Mouse (Mus musculus) urinary bladder, postnatal 10 days (tissue): Measurements from ENCODE around the gene Slc25a35.
"Not testable (repeated sequence)": the region's sequence is repeated elsewhere in the genome, so short reads cannot be mapped to it uniquely, and the experiment has no call there.

Experiments used
- DNase-seq: peaks from one replicate; pipeline ENCODE4 v3.0.0; 2022; ENCODE audit warnings: low spot score

Gene Slc25a35

DNA sequence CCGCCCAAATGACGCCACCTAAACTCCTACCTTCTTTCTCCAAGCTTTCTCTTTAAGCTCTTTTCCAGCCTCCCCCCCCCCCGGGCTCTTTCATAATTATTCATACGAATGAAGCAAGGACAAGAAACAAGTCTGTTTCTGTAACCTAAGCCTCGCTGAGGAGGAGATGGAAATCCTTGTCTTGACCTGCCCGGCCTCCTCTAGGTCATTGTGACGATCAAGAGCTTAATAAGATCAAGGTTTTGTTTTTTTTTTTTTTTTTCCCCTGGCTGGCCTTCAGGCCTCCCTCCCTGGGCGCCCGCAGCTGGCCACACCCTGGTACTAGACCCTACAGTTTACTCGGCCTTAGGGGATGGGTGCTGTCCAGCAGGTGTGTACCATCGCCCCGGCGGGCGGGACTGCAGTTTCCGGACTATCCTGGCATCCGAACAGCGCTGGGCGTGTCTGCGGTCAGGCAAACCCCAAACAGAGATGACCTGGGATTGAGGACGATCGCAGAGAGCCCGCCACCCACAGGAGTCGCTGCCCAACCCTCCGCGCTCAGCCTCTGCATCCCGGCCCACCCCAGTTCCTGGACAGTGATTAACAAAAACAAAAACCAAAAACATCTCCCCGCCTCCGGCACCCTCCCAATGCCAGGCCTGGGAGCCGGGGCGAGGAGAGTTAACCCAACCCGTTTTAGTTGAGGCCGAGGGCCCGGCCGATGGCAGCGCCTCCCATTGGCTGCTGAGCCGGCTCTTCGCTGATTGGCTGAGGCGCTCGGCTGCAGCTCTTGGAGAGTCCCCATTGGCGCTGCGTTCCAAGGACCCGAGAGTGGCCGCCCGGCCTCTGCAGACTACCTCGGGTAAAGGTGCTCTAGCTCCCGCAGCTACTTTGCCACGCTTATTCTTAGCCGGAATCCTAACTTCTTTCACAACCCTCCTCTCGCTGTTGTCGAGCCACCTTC is at the start of gene Slc25a35:
Slc25a35 (plus strand) TSS at position 795 of the 946 bp plus-strand sequence.
- peak; percentile 55 for DNase-seq

DNA sequence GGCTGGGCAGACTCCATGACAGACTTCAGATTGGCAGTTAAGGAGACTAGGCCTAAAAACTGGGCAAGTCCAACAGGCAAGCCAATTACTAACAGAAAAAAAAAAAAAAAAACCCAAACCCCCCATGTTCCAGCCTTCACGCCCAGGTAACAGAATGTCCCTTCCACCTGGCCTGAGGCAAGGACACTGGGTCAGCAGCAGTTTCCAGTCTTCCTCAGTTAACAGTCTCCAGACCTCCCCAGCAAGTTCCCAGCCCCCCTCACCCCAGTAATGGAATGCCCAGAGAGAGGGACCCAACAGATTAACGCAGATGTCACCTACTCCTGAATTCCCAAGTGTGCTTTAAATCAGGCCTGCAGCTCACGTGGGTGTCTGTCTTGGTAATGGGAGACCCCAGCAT is 44.7 kb upstream of the Slc25a35 start:
- no peak for DNase-seq

DNA sequence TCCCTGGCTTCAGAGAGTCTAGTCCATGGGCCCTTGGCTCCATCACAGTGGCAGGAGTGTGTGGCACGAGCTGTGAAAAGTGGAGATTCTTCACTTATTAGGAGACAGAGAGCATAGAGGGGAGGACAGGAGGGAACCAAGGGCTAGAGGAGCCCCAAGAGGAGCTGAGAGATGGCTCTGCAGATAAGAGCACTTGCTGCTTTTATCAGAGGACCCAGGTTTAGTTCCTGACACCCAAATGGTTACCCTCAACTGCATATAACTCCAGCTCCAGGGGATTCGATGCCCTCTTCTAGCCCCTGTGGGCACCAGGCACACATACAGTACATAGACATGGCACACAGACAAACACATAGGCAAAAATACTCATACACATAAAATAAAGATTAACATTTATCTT is 43.2 kb upstream of the Slc25a35 start:
- no peak for DNase-seq

DNA sequence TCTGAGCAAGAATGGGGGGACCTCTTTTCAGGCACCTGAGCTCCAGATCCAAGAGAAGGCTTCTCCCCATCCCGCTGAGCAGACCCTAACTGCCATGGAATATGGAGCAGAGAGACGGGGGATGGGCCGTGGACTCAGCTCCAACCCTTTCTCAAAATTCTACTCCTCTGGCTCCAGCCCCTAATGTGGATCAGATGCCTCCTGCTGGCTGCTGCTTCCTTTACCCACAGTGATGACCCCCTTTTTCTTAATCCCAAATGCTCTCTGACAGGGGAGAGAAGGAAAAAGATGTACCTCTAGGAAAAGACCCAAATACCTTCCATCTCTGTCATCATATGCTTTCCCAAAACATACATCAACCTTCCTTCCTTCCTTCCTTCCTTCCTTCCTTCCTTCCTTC is 41.0 kb upstream of the Slc25a35 start, which contains the start of gene Odf4:
Odf4 (minus strand) TSS at position 101 of the 400 bp plus-strand sequence.
- no peak for DNase-seq

- no peak for DNase-seq
Measured at GRCm38 (mm10) chr11:68929947-68930346, 38.0 kb upstream of the Slc25a35 start.

GRCm38 (mm10) chr11:68933885-68934507 is 33.9 kb upstream of the Slc25a35 start:
- no peak for DNase-seq

GRCm38 (mm10) chr11:68936951-68937350 is 31.0 kb upstream of the Slc25a35 start:
- DNase-seq, result not testable (repeated sequence)

- peak; percentile 28 for DNase-seq
Measured at GRCm38 (mm10) chr11:68939451-68940304, 28.3 kb upstream of the Slc25a35 start.

DNA sequence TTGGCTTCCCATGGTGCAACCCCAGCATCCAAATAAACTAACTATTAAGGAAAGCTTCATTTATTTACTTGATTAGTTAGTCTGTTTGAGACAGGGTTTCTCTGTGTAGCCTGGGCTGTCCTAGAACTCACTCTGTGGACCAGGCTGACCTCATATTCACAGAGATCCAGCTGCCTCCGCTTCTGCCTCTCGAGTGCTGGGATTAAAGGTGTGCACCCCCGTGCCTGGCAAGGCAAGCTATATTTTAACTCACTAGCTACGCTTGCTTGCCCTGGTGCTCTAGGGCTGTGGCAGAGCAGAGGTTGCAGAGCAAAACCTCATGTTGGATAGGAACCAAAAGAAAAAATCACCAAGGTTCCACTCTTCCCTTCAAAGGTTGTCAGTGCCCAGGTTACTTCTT is 27.4 kb upstream of the Slc25a35 start:
- DNase-seq, result no peak

DNA sequence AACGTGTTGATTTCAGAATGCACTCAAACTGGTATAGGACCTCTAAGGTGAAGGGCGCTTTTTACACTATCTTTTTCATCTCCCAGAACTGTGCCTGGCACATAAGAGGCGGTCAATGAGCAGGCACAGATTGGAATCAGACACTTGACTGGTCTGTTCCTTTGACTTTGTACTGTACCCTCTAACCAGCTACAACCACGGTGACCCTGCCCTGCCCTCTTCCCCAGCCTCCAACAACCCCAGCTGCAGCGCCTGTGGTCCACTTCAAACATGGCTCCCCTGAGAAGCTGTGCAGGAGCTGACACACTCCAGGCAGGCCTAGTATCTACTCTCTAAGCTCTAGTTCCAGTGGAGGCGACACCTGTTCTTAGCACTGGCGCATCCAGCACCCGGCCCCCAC is 25.2 kb upstream of the Slc25a35 start:
- no peak for DNase-seq

GRCm38 (mm10) chr11:68945245-68945644 is 22.7 kb upstream of the Slc25a35 start:
- DNase-seq, result no peak

DNA sequence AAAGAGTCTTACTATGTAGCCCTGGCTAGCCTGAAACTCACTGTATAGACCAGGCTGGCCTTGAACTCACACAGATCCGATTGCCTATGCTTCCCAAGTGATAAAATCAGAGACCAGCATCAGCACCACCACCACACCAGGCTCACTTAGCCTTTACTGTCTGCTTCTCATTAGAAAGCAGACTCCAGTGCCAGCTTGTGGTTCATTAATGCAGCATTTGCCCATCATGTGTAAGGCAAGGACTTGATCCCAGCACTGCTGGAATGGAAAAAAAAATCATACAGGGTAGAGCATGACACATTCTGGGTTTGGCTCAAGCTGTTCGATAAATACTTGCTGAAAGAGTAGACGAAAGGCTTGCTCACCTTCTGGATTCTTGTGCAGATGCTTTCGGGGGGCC is 21.9 kb upstream of the Slc25a35 start:
- DNase-seq, result no peak

GRCm38 (mm10) chr11:68946806-68947440 is 21.0 kb upstream of the Slc25a35 start:
- DNase-seq, result no peak

- DNase-seq, result no peak
Measured at GRCm38 (mm10) chr11:68947542-68947993, 20.4 kb upstream of the Slc25a35 start.

DNA sequence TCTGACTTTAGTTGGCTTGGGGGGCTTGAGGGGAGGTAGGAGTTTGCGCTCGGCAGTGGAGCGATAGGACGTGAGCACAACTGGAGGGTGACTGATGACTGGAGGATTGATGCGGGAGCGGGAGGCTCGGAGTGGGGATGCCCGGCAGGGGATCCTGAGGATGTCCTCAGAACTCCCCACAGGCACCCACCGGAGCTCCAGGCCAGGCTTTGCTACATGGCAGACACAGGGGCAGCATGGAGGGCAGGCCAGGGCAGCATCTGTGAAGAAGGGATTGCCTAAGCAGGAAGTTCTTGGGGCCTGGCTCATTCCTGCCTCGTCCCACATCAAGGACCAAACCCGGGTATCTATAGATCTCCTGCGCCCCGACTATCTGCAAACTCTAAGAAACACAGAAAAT is 14.0 kb upstream of the Slc25a35 start:
- DNase-seq, result no peak

DNA sequence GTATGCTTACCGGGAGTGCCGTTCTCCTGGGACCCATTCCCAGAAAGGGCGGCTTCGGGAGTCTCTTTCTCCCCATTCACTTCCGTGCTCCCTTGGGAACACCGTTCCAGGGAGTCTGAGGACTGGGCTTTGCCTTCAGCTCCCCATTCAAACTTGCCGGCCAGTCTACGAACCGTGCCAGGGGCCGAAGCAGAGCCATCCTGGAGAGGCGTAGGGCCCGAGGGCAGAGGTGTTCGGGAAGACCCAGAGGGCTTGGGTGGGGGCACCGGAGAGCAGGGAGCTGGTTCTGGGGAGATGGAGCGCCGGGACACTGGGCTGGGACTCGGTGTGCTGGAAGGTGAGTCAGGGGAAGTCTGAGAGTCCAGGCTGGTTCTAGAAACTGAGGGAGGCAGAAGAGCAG is 13.5 kb upstream of the Slc25a35 start:
- no peak for DNase-seq

GRCm38 (mm10) chr11:68955473-68955872 is 12.5 kb upstream of the Slc25a35 start:
- DNase-seq, result no peak

DNA sequence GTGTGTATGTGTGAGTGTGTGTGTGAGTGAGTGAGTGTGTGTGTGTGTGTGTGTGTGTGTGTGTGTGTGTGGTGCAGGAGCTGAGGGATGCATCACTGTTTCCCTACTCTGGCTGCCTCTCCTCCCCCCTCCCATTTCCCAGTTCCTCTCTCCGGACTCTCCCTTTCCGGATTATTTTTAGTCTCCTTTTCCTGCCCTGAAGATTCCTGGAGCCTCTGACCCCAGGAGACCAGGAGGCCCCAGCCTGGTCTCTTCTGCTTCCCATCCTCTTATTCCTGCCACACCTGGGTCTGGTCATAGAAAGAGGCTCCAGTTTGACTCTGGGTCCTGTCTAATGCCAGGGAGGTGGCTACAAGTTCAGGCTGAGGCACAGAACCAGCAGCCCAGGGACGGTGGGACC is 11.8 kb upstream of the Slc25a35 start:
- DNase-seq, result no peak

- no peak for DNase-seq
Measured at GRCm38 (mm10) chr11:68956697-68957096, 11.2 kb upstream of the Slc25a35 start.

DNA sequence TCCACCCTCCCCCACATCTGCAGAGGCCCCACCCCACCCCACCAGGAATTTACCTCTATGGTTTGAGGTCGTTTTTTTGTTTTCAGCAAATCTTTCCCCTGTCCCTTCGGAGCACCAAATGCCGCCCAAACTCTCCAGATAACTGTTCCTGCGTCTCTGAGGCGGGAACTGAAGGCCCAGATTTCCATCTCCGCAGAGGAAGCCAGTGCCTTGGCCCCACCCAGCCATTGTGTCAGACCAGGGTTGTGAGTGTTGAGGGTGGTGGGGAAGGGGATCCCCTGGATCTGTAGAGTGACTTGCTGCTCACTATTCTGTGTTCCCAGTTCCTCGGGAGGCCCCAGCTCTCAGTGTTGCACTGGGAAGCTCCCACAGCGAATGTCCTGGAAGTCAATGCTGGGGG is 10.6 kb upstream of the Slc25a35 start, which contains the start of gene Arhgef15:
Arhgef15 (minus strand) TSS at position 173 of the 400 bp plus-strand sequence.
- DNase-seq, result no peak

GRCm38 (mm10) chr11:68957971-68958370 is 10.0 kb upstream of the Slc25a35 start:
- DNase-seq, result no peak

GRCm38 (mm10) chr11:68961596-68961995 is 6.3 kb upstream of the Slc25a35 start:
- no peak for DNase-seq
